Mouse (Mus musculus) embryonic facial prominence, embryonic 15.5 days (tissue): ENCODE data around the gene Lce1b. TPM values are rescaled to one million over a fixed set of nuclear protein-coding genes. Genes with fewer than 3 reads are reported as not detected.
"Not testable (repeated sequence)": the region's sequence is repeated elsewhere in the genome, so short reads cannot be mapped to it uniquely, and the experiment has no call there.

ENCODE experiments used
- ATAC-seq: fragments of 200-750 bp; cut with Nextera tagmentation; 2 replicates; pipeline ENCODE4 v1.8.0; 2017; ENCODE audit warnings: low read depth, moderate TSS enrichment; ENCODE audit not compliant: insufficient number of reproducible peaks, low FRiP score, low TSS enrichment
- H3K27ac ChIP-seq: fragments of 300-500 bp; sonication (generic); replicated peaks from 2 replicates; pipeline ENCODE4 v1.5.1; 2015; ENCODE audit warnings: mild to moderate bottlenecking, inconsistent platforms
- H3K27me3 ChIP-seq: fragments of 300-500 bp; sonication (generic); 2 replicates; pipeline ENCODE4 v1.6.1; 2015; ENCODE audit warnings: inconsistent platforms
- H3K36me3 ChIP-seq: fragments of 300-500 bp; sonication (generic); 2 replicates; pipeline ENCODE4 v1.6.1; 2015; ENCODE audit warnings: mild to moderate bottlenecking, inconsistent platforms
- H3K4me1 ChIP-seq: fragments of 300-500 bp; sonication (generic); 2 replicates; pipeline ENCODE4 v1.6.1; 2015; ENCODE audit warnings: inconsistent platforms
- H3K4me2 ChIP-seq: fragments of 300-500 bp; sonication (generic); replicated peaks from 2 replicates; pipeline ENCODE4 v1.6.1; 2015; ENCODE audit warnings: mild to moderate bottlenecking, inconsistent platforms
- H3K4me3 ChIP-seq: fragments of 300-500 bp; sonication (generic); replicated peaks from 2 replicates; pipeline ENCODE4 v1.5.1; 2015; ENCODE audit warnings: mild to moderate bottlenecking, inconsistent platforms
- H3K9ac ChIP-seq: fragments of 300-500 bp; sonication (generic); 2 replicates; pipeline ENCODE4 v1.6.1; 2015; ENCODE audit warnings: inconsistent platforms
- H3K9me3 ChIP-seq: fragments of 300-500 bp; sonication (generic); replicated peaks from 2 replicates; pipeline ENCODE4 v1.6.1; 2016; ENCODE audit warnings: inconsistent platforms
- WGBS: fragments of 180-500 bp; shearing (Covaris S2); methylation state at CpG from one replicate; pipeline ENCODE4 v1.1.7; 2015; 5-methylcytosine and 5-hydroxymethylcytosine counted together
- polyA plus RNA-seq: library from polyadenylated mRNA; unstranded; fragments of >200 nt; fragmentation: Nextera tagmentation; extraction: Ambion mirVana; gene quantifications from 2 replicates; pipeline ENCODE4 v1.2.1, GENCODE M21; 2015

Gene Lce1b
- 2.0 and 2.4 TPM in 2 replicates for polyA plus RNA-seq

DNA sequence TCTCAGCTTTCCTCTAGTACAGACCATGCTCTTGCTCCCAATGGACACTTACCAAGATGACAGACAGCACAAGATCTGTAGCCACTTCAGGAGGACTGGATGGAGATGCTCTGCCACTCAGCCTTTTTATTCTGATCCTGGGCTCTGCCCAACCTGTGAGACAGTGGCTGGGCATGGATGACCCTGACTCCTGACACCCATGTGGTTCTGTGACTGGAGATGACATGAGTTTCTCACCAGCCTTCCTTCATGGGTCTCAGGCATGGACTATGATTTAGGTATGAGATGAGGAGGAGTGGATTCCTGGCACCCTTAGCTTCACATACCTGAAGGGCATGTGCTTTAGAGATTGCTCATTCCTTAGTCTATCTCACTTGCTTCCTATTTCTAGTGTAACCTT is at the start of gene Lce1b:
Gene Lce1b, minus strand, starts transcription at position 101 of the 400 bp plus-strand sequence.
- H3K4me2 ChIP-seq: no peak within 1 kb of the TSS
- H3K4me3 ChIP-seq: no peak within 1 kb of the TSS
- no peaks in the 10 kb centered on the region for H3K27me3 ChIP-seq
- no peaks in the 10 kb centered on the region for H3K9me3 ChIP-seq
- ATAC-seq: no peak
- H3K36me3 ChIP-seq: no peaks in the 10 kb centered on the region
- no peak within 1 kb of the TSS for H3K9ac ChIP-seq
- H3K4me1 ChIP-seq: no peaks in the 10 kb centered on the region
- no peak within 1 kb of the TSS for H3K27ac ChIP-seq

DNA sequence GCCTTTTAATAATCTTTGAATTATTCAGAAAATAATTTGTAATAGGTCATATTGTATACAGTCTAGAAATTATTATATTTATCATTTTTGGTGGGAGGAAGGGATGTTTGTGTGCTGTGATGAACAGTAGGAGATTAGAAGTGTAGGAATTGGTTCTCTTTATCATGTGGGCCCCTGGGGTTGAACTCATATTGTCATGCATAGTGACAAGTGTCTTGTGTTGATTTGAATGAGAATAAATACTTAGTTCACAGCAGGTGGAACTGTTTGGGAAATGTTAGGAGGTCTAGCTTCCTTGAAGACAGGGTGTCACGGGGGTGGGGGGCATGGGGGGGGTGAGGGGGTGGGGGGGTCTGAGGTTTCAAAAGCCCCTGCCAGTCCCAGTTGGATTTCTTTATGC is 37.9 kb upstream of the Lce1b start:
- Histone ChIP-seq H3K27me3 (no peaks in the 10 kb centered on the region), H3K4me2 (no peak overlapping the region), H3K36me3 (no peaks in the 10 kb centered on the region), H3K4me3 (no peak overlapping the region), H3K9ac (no peak overlapping the region), H3K9me3 (no peaks in the 10 kb centered on the region), H3K4me1 (no peaks in the 10 kb centered on the region), H3K27ac (no peak overlapping the region)
- ATAC-seq: no peak
- 17% methylated on average over 1 of the region's 1 CpGs for whole genome bisulfite sequencing

DNA sequence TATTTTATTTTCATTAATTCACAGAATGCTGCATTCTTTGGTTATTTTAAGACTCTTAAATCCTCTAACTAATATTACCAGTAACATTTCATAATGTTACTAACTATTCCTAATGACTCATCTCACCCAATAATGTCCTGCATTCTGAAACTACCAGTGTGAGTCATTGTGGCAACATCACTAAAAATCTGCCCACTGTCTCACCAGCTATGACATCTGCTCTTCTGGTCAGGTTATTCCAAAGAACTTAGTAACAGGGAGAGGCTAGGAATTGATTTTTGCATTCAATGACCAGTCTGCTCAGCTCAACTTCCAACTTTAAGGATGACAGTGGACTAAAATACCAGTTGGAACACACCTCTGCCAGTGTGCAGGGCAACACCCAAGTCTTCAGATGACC is 35.0 kb upstream of the Lce1b start:
- no peak for ATAC-seq
- no peaks in the 10 kb centered on the region for H3K9me3 ChIP-seq
- no peak overlapping the region for H3K4me2 ChIP-seq
- no peaks in the 10 kb centered on the region for H3K4me1 ChIP-seq
- H3K4me3 ChIP-seq: no peak overlapping the region
- no peak overlapping the region for H3K9ac ChIP-seq
- no peaks in the 10 kb centered on the region for H3K36me3 ChIP-seq
- H3K27ac ChIP-seq: no peak overlapping the region
- H3K27me3 ChIP-seq: no peaks in the 10 kb centered on the region

DNA sequence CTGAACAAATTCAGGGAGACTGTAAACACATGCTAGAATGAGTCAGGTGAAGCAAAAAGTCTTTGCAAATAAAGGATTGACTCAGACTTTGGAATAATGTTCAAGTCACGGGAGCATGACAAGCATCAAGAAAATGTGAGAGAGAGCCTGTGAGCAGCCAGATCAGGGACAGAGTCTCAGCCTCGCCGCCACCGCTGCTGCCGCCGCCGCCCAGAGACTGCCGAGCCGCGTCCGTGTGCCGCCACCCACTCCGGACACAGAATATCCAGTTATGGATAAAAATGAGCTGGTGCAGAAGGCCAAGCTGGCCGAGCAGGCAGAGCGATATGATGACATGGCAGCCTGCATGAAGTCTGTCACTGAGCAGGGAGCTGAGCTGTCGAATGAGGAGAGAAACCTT is 32.4 kb upstream of the Lce1b start:
- WGBS: 74% methylated on average over 16 of the region's 16 CpGs
- H3K4me3 ChIP-seq, H3K27ac ChIP-seq, H3K36me3 ChIP-seq, H3K27me3 ChIP-seq, H3K4me1 ChIP-seq, H3K9ac ChIP-seq, H3K4me2 ChIP-seq, H3K9me3 ChIP-seq, ATAC-seq: not testable (repeated sequence)

DNA sequence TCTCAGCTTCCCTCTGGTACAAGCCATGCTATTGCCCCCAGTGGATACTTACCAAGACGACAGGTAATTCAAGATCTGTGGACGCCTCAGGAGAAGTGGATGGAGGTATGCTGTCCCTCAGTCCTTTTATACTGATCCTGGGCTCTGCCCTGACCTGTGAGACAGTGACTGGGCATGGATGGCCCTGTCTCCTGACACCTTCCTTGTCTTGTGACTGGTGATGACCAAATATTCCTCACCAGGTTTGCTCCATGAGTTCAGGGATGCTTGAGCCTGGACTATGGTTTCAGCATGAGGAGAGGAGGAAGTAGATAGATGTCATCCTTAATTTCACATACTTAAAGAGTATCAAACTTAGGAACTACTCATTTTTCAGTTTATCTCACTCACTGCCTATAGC is 30.4 kb upstream of the Lce1b start, which contains the start of gene Lce1d:
Gene Lce1d, minus strand, starts transcription at position 101 of the 400 bp plus-strand sequence.
- no peak within 1 kb of the TSS for H3K4me2 ChIP-seq
- no peaks in the 10 kb centered on the region for H3K27me3 ChIP-seq
- ATAC-seq: no peak
- no peak within 1 kb of the TSS for H3K4me3 ChIP-seq
- whole genome bisulfite sequencing: 56% methylated on average over 2 of the region's 2 CpGs
- H3K36me3 ChIP-seq: no peaks in the 10 kb centered on the region
- no peak within 1 kb of the TSS for H3K27ac ChIP-seq
- H3K9me3 ChIP-seq: no peaks in the 10 kb centered on the region
- no peak within 1 kb of the TSS for H3K9ac ChIP-seq
- H3K4me1 ChIP-seq: no peaks in the 10 kb centered on the region

DNA sequence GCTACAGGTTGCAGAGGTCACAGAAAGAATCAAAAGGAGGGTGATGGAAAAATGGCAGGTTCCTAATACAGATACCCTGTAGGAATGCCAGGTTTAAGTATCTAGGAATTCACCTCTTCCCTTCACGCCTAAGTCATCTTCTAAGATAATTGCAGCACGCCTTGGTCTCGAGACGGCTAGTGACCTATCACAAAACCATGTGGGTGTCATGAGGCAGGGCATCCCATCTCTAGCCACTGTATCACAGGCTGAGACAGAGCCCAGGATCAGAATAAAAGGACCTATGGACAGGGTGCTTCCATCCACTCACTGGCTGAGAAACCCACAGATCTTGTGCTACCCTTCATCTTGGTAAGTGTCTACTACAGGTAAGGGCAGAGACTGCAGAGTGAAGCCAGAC is 22.2 kb upstream of the Lce1b start, which contains the start of gene Lce1c:
Gene Lce1c, plus strand, starts transcription at position 301 of the 400 bp plus-strand sequence.
- ATAC-seq: no peak
- H3K9ac ChIP-seq: no peak within 1 kb of the TSS
- H3K9me3 ChIP-seq: no peaks in the 10 kb centered on the region
- H3K4me3 ChIP-seq: no peak within 1 kb of the TSS
- no peak within 1 kb of the TSS for H3K27ac ChIP-seq
- no peaks in the 10 kb centered on the region for H3K4me1 ChIP-seq
- WGBS: 92% methylated on average over 4 of the region's 4 CpGs
- no peaks in the 10 kb centered on the region for H3K36me3 ChIP-seq
- no peak within 1 kb of the TSS for H3K4me2 ChIP-seq
- no peaks in the 10 kb centered on the region for H3K27me3 ChIP-seq

DNA sequence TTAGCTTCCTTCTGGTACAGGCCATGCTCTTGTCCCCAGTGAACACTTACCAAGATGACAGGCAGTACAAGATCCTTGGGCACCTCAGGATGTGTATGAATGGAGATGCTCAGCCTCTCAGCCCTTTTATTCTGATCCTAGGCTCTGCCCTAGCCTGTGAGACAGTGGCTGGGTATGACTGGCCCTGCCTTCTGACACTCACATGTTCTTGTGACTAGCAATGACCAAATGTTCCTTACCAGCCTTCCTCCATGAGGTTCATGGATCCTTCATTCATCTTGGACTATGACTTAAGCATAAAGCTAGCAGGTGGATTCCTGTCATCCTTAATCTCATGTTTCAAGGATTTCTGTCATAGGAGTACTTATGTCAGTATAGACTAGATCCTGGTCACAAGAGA is 13.5 kb upstream of the Lce1b start, which contains the start of gene Lce1a2:
Gene Lce1a2, minus strand, starts transcription at position 101 of the 400 bp plus-strand sequence.
- Histone ChIP-seq H3K27me3 (no peaks in the 10 kb centered on the region), H3K36me3 (no peaks in the 10 kb centered on the region), H3K9me3 (no peaks in the 10 kb centered on the region), H3K4me1 (no peaks in the 10 kb centered on the region), H3K4me3 (no peak within 1 kb of the TSS), H3K27ac (no peak within 1 kb of the TSS), H3K9ac (no peak within 1 kb of the TSS), H3K4me2 (no peak within 1 kb of the TSS)
- ATAC-seq: no peak

DNA sequence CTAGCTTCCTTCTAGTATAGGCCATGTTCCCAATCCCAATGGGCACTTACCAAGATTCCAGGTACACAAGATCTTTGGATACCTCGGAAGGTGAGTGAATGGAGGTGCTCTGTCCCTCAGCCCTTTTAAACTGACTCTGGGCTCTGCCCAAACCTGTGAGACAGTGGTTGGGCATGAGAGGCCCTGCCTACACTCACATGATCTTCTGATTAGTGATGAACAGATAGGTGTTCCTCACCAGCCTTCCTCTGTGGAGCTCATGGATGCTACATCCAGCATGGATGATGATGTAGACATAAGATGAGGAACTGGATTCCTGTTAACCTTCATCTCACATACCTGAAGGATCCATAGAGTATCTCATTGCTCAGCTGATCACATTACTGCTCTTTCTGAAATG is 8.5 kb downstream of the Lce1b start, which contains the start of gene Lce1a1:
Gene Lce1a1, minus strand, starts transcription at position 101 of the 400 bp plus-strand sequence.
- Histone ChIP-seq H3K9me3 (no peaks in the 10 kb centered on the region), H3K27me3 (no peaks in the 10 kb centered on the region), H3K4me1 (no peaks in the 10 kb centered on the region), H3K36me3 (no peaks in the 10 kb centered on the region), H3K27ac (no peak within 1 kb of the TSS), H3K4me2 (no peak within 1 kb of the TSS), H3K9ac (no peak within 1 kb of the TSS), H3K4me3 (no peak within 1 kb of the TSS)
- 81% methylated on average over 1 of the region's 1 CpGs for WGBS
- no peak for ATAC-seq

DNA sequence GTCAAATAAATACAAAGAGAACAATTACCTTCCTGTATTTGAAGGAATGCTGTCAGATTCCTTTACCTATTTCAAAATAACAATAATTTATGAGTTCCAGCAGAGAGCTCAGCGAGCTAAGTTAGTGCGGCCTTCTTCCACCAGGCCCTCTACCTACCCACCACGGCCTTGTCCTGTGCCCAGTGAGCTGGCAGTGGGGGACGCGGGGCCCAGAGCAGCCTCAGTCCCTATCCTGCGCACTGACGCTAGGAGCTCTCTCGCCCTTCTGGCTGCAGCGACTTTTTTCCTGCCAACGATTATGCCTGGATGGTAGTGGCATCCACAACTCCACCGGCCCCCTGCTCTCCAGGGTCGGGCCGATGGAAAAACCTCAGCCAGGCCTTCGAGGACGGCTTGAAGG is 16.9 kb downstream of the Lce1b start:
- Histone ChIP-seq H3K4me2 (no peak overlapping the region), H3K27me3 (no peaks in the 10 kb centered on the region), H3K9ac (no peak overlapping the region), H3K27ac (no peak overlapping the region), H3K4me1 (no peaks in the 10 kb centered on the region), H3K9me3 (no peaks in the 10 kb centered on the region), H3K4me3 (no peak overlapping the region), H3K36me3 (no peaks in the 10 kb centered on the region)
- no peak for ATAC-seq
- WGBS: 93% methylated on average over 15 of the region's 15 CpGs

DNA sequence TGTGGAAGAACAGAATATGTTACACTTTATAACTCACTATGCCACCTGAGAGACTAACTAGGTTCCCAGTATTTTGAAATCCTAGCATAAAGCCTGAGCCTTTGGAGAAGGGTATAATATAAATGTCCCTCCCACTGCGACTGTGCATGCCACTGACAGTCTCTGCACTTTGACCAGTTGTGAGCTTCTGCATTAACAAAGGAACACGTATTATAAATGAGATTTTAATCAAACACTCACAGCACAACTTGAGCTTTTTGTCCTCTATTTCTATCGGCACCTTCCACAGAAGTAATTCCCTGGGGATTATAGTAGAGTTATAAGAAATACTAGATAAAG is 18.1 kb downstream of the Lce1b start:
- 71% methylated on average over 3 of the region's 3 CpGs for WGBS
- no peak overlapping the region for H3K27ac ChIP-seq
- no peak for ATAC-seq
- H3K4me2 ChIP-seq: no peak overlapping the region
- no peak overlapping the region for H3K4me3 ChIP-seq
- H3K36me3 ChIP-seq: no peaks in the 10 kb centered on the region
- H3K4me1 ChIP-seq: no peaks in the 10 kb centered on the region
- H3K27me3 ChIP-seq: no peaks in the 10 kb centered on the region
- no peak overlapping the region for H3K9ac ChIP-seq
- H3K9me3 ChIP-seq: no peaks in the 10 kb centered on the region

DNA sequence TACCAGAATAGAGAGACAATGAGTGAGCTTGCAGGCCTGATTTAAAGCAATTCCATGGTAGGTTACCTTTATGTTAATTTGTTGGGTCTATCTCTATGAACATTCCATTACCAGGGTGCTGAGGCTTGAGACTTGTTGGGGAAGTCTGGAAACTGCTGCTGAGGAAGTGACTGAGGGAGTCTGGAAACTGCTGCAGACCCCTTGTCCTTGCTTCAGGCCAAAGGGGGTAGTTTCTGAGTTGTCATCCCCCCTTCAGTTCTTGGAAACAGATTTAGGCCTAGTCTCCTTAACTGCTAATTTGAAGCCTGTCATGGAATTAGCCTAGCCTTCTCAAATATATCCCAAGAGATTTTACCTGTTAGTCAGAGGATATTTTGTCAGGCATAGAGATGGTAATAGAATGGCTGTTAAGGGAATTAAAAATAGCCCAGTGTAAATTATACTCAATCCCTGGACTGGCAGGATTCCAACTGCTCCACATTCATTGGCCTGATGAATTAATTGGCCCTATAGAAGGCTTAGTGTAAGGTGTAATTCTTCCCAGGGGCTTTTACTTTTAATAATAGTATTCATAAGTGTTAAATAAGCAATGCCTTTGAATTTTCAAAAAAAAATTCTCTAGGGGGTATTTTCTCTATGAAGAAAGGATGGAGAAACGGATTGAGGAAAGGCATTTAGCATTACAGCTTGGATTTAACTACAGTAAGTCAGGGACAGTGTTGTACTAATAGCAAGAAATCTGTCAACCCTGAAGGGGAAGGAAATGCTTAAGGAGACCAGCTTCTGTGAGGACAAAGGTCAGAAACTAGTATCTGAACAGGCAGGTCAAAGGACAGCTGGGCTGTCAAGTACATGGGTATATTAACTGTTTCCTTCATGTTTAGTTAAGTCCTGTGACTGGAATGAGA is 18.7 kb downstream of the Lce1b start:
- no peaks in the 10 kb centered on the region for H3K36me3 ChIP-seq
- no peaks in the 10 kb centered on the region for H3K4me1 ChIP-seq
- WGBS: 39% methylated on average over 1 of the region's 1 CpGs
- no peaks in the 10 kb centered on the region for H3K27me3 ChIP-seq
- no peak overlapping the region for H3K4me2 ChIP-seq
- H3K9ac ChIP-seq: no peak overlapping the region
- no peak overlapping the region for H3K4me3 ChIP-seq
- H3K27ac ChIP-seq: no peak overlapping the region
- ATAC-seq: no peak
- H3K9me3 ChIP-seq: no peaks in the 10 kb centered on the region

DNA sequence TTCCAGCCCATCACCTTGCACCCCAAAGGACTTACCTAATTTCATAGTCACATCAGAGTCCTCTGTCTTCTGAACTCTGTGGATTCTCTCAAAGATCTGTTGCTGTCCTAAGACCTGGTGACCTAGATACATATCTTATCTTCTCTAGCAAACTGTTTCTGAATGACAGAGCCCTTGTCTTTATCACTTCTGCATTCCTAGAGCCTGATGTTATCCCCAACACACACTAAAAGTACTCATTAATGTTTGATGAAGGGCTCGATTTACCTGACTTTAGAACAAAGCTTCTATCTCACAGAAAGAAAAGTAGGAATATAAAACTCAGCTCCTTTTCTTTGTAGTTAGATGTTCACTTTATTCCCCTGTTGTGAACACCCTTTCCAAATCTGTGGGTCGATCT is 35.2 kb downstream of the Lce1b start, which contains the start of gene Lce6a:
Gene Lce6a, minus strand, starts transcription at position 101 of the 400 bp plus-strand sequence.
- WGBS: 79% methylated on average over 2 of the region's 2 CpGs

More for the DNA sequence above, 35.2 kb downstream of the Lce1b start, which contains the start of gene Lce6a:
- Histone ChIP-seq H3K4me2 (no peak within 1 kb of the TSS), H3K4me3 (no peak within 1 kb of the TSS), H3K9ac (no peak within 1 kb of the TSS), H3K4me1 (no peaks in the 10 kb centered on the region), H3K27me3 (no peaks in the 10 kb centered on the region), H3K27ac (no peak within 1 kb of the TSS), H3K36me3 (no peaks in the 10 kb centered on the region), H3K9me3 (no peaks in the 10 kb centered on the region)
- ATAC-seq: no peak
